Mouse (Mus musculus) lung, postnatal 4 days (tissue): Measurements from ENCODE around the gene Slc30a2.
"Not testable (repeated sequence)": the region's sequence is repeated elsewhere in the genome, so short reads cannot be mapped to it uniquely, and the experiment has no call there.

ENCODE experiments used
- DNase-seq, 2 experiments: peaks; one replicate each; pipeline ENCODE4 v3.0.0; 2021

Slc30a2 gene

DNA sequence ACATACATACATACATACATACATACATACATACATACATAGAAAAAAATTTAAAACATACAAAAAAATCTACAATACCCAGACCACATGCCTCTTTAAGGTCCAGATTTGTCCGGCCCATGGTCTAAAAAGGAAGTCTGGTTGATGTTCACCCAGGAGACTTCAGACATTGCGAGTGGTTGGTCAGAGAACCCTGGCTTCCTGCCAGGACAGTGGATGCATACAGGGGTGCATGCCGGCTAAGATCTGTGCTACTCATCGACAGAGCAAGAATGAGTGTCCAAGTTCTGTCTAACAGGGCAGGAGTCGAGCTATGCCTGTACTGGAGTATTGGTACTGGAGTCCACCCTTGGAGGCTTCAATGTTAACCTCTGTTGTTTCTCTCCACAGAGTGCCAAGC is 18.3 kb upstream of the Slc30a2 start:
- DNase-seq: no peak

DNA sequence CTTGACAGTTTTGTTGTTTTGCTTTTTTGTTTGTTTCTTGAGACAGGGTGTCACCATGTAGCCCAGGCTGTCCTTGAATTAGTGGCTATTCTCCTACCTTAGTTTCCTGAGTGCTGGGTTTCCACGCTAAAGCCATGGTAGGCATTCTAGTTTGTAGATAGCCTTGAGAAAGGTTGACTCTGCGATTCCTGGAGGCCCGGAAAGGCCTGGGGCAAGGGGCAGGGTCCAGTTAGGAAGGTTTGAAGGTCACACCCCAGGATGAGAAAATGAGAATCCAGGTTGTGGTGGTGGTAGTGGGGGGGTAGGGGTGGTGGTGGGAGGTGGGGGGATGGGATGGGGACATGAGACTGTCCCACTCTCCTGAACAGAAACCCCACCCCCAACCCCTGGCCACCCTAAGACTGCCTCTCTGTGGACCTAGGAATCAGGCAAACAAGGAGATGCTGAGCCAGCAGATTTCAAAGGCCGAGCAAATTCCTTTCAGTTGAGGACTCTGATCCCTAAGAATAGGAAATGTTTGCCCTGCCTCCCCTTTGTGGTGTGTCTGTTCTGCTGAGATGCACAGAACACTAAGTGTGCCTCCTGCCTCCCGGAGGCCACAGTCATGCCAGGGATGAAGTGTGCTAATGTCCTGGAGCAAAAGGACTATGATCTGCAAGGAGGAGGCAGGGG is 16.0 kb upstream of the Slc30a2 start:
- no peak for DNase-seq

DNA sequence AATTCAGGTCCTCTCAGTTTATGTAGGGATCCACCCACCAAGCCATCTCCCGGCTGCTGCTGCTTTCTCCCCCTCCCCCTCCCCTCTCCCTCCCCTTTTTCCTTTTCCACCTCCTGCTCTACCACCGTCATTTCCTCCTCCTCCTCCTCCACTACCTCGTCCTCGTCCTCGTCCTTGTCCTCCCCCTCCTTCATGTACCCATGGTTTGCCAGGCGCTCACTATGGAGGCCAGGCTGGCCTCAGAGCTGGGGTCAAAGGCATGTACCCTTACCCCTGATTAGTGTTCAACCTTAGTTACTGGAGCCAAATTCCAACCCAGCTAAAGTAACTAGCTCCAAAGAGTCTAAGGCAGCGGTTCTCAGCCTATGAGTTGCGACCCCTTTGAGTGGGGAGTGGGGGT is 14.8 kb upstream of the Slc30a2 start:
- no peak for DNase-seq

DNA sequence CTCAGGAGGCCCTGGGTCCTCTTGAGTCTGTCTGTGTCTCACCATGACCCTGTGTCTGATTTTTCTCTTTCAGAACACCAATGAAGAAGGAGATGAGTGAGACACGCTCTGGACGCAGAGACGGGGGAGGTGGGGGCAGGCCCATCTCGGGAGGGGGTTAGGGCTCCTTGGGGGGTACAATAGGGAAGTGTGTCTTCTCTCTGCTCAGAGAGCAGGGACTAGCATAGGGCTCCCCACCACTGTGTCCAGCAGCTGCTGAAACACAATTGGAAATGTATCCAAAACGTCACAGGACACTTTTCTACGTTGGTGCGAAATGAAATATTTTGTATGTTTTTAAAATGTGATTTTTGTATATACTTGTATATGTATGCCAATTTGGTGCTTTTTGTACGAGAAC is 14.1 kb upstream of the Slc30a2 start:
- no peak for DNase-seq

DNA sequence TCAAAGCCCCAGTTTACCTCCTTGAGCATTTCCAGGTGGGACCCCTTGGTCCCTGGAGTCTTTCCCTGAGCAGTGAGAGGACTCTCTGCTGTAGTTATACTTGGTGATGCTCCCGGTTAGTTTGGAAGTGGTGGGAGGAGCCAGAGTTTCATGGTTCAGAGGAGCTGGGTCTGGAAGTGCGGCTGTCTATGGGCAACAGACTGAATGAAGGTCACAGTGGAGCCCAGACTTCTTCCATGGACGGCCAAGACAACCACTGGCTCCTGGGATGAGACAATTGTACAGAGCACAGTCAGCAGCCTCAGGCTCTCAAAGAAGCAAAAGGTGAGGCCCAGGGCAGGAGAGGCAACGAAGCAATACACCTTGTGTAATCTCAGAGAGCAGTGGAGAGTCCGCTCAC is 12.7 kb upstream of the Slc30a2 start:
- no peak for DNase-seq

DNA sequence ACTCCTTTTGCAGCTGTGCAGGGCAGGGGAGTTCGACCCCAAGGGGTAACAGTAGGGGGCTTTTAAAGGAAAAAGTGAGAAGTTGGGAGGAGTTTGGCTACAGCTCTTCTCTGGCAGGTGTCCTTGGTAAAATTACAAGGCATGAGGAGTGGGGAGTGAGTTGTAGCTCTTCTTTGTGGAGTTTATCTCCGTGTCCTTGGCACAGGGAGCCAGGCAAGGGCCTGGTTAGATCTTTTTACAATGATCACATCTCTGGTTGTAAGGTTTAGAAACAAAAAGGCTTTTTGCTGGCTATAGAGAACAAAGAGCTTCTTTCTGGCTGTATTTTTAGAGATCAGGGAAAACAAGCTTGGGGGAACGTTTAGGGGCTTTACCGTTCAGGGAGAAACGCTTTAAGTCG is 1.8 kb upstream of the Slc30a2 start:
- DNase-seq: not testable (repeated sequence)

DNA sequence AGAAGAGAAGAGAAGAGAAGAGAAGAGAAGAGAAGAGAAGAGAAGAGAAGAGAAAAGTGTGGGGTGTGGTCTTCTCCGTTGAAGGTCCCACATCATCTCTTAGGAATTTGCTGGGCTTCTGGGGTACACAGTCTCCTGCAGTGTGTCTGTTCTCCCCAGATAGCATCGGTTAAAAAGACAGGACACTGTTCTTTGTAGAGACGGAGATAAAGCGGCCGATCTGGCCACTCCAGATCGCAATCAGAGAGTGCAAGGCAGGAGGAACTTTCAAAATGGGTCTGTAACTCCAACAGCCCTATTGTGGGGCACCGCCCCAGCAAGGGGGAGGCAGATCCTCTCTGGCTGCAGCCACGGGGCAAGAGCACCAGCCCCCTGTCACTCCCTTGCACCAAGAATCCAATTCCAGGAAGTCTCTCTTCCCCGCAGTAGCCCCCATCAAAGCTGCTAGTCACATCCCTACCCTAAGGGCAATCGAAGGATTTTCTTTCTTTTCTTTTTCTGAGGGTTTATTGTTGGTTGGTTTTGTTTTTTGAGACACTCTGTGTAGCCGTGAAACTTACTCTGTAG is 685 bp upstream of the Slc30a2 start:
- no peak for DNase-seq

DNA sequence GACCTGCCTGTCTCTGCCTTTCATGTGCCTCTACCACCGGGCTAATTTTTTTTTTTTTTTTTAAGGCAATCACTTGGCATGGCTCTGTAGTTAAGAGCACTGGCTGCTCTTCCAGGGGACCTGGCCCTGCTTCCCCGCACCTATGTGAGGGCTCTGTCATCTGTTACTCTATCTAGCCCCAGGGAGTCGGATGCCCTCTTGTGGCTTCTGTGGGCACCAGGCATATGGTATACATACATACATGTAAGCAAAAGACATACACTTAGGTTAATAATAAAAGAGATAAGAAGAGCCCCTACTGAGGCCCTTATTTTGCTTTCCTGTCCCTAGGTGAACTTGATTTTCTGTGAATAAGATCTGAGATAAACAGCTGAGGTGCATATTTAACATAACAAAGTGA is 1.6 kb downstream of the Slc30a2 start:
- no peak for DNase-seq

DNA sequence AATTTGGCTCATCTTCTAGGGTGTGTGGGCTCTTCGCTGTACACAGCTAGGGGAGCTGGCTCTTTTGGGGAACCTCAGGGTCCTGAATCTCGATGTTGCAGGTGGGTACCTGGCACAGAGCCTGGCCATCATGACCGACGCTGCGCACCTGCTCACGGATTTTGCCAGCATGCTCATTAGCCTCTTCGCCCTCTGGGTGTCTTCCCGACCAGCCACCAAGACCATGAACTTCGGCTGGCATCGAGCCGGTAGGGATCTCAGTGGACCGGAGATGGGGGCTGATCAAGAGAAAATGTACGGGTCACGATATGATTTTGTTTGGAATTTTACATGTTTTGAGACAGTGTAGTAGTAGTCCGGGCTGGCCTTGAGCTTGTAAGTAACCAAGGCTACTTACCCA is 2.8 kb downstream of the Slc30a2 start:
- DNase-seq: no peak

DNA sequence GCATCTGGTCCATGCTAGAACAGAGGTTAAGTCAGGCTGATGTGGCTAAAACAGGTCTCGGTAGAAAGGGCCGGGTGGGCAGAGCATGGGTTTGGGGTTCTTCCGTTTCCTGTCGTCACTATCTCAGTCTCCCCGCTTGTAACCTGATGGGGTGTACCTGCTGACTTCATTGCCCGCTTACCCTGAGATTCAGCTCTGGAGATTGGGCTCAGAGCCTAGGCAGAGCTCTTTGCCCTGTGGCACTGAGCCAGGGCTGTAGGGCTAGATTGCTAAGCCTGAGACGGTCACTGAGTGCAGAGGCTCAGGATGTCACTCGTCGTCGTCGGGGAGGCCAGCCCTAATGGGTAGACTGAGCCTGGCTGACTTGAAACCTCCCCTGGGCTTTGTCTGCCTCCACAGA is 5.1 kb downstream of the Slc30a2 start:
- peak; percentile 21 to 52 for DNase-seq

DNA sequence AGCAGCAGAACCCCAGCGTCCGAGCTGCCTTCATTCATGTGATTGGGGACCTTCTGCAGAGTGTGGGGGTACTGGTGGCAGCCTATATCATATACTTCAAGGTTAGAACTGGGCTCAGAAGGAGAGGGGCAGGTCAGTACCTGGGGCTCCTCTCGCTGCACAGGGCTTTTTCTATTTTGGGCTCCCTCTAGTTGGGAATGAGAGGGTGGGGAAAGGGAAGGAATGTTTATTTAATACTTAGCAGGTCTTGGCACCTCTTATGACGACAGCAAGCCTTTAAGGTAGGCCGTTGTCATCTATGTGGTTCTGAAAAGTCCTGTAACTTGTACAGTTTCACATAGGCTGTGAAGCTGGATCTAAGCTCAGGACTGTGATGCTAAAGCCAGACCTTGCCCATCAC is 5.6 kb downstream of the Slc30a2 start:
- no peak for DNase-seq

DNA sequence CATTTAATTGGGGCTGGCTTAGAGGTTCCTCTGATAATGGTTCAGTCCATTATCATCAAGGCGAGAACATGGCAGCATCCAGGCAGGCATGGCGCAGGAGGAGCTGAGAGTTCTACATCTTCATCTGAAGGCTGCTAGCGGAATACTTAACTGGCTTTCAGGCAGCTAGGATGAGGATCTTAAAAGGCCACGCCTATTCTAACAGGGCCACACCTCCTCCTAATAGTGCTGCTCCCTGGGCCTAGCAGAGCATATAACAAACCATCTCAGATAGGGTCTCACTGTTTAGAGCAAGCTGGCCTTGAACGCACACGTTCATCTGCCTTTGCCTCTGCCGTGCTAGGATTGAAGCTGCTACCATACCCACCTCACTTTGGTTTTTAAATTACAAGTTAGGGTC is 6.8 kb downstream of the Slc30a2 start:
- no peak for DNase-seq

DNA sequence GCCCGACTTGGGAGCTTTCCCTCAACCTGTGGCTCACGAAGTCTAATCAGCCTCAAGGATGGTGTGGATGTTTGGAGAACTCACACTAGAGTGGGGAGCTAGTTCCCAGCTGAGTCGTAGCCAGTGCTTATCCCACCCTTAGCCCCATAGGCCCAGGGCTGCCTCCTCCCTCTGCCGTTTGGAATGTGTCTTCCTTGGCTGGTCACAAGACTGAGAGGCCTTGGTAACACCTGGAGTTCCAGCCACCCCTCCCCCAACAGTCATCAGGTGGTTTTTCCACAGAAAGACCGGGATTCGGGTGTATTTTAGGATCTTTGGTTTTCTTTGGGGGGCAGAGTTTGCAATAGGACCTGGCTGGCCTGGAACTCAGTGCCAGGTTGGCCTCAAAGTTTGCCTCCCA is 7.7 kb downstream of the Slc30a2 start:
- no peak for DNase-seq

DNA sequence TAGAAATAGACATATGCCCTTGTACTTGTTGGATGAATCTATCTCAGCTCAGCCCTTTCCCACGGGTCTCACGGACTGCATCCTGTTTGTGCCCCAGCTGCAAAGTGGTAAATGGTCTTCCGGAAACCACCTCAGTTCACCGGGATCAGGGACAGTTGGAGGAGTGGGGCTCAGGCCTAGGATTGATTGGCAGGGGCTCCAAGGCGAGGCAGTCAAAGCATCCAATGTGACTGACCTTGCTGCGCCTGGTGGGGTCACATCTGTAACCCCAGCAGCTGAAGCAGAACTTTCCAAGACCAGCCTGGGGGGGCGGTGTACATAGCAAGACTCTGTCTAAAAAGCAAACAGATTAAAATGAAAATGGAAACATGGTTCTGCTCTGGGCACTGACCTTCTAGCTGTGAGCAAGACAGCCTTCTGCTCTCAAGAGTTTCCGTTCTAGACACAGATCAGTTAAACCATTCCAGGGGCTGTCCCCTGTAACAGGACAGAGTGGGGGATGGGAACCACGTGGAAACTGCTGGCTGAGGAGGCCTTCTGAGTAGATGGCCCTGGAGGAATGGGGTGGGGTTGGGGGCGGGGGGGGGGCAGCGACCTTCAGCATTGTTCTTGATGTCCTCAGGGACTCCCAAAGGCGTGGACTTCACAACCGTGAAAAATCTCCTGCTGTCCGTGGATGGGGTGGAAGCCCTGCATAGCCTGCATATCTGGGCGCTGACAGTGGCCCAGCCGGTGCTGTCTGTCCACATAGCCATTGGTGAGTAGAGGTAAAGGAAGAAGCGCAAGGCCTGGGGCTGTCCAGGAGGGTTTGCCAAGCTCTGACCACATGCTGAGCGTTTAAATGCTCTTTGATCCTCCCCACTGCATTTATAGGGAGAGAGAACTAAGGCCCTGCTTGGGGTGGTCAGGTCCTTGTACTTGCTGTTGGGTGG is 8.6 kb downstream of the Slc30a2 start:
- no peak for DNase-seq

DNA sequence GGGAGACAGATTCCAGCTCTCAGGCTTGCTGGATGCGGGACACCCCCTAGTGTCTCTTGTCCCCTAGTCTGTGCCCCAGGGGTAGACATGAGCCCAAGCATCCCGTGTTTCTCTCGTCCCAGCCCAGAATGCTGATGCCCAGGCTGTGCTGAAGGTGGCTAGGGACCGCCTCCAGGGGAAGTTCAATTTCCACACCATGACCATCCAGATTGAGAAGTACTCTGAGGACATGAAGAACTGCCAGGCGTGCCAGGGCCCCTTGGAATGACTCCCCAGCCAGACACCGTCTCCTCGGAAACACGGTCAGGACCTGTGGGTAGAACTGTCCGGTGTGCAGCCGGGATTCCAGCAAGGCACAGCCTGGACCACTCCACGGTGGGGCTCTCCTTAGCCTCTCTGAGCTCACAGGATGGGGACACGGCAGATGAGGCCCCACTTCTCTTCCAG is 9.3 kb downstream of the Slc30a2 start:
- DNase-seq: no peak

DNA sequence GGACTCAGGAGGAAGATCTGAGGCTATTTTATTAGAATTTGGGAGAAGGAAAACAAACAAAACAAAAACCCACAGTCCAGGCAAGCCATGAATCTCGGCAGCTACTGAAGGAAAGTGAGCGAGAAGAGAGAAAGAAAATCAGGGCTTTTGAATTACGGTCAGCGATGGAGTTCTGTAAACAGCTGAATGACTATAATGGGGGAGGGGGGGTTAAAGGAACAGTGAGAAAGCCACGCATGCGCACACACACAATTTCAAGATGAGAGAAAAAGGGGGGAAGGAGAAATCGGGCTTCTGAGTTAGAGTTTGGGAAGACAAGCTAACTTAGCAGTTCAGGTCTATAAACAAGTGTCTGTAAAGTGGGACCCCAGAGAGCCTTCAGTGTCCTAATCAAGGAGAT is 9.9 kb downstream of the Slc30a2 start:
- no peak for DNase-seq

DNA sequence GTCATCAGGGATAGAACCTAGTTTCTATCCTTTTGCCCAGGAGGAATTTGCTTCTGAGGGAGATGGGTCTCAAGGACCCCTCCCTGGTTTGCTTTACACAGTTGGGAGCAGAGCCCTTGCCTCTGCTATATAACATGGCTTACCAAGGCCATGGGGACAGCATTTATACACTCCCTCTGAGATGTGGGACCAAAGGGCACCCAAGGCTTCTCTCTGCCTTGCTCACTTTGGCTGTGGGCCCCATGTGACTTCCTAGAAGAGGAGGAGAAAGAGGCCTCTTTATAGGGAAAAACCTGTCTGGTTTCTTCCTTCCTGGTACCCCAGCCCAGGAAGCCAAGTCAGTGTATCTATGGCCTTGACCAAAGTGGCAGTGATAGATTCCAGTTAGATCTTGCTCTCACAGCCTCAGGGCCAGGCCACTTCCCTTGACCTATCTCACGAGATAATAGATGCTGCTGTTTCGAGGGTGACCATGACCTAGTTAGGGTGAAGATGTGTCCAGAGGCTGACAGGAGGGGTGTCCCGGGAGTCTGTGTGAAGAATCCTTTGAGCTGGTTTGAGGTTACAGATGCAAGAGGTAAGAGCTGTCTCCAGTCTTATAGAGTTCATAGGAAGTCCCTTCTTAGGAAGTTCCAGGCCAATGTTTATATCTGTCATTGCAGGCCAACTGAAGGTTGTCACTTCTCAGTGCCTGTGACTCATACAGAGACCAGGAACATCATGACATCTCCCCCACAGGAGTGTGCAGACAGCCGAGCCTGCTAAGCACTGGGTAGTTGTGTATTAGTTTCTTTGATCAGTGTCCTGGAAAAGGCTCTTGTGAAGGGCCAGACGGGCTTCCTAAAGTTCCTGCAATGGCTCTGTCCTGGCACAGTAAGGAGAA is 10.8 kb downstream of the Slc30a2 start:
- no peak for DNase-seq

DNA sequence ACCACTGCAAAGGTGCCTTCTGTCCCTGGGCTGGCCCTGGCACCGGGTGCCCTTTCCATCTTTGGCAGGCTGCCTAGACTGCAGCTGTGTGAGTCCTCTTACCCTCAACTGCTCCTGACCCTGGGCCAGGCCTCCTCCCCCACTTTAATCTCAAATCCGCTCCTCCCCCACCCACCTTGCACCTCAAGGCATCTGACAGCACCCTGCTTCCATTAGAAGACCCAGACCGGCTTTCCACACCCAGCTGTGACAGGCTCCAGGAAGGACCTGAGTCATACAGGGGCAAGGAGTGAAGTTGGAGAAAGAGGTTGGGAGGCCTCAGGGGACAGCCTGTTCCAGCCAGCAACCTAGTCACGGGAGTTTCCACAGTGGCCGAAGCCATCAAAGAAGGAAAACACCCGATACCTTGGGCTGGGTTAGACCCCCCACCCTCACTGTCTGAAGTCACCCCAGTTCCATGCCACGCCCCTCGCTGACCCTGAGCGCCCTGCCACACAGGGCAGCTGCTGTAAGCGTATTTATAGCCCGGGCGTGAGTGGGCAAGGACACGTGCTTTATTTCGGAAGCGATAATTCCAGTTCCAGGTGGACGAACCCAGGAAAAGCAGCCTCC is 13.0 kb downstream of the Slc30a2 start:
- DNase-seq: peak; percentile 60 to 75

DNA sequence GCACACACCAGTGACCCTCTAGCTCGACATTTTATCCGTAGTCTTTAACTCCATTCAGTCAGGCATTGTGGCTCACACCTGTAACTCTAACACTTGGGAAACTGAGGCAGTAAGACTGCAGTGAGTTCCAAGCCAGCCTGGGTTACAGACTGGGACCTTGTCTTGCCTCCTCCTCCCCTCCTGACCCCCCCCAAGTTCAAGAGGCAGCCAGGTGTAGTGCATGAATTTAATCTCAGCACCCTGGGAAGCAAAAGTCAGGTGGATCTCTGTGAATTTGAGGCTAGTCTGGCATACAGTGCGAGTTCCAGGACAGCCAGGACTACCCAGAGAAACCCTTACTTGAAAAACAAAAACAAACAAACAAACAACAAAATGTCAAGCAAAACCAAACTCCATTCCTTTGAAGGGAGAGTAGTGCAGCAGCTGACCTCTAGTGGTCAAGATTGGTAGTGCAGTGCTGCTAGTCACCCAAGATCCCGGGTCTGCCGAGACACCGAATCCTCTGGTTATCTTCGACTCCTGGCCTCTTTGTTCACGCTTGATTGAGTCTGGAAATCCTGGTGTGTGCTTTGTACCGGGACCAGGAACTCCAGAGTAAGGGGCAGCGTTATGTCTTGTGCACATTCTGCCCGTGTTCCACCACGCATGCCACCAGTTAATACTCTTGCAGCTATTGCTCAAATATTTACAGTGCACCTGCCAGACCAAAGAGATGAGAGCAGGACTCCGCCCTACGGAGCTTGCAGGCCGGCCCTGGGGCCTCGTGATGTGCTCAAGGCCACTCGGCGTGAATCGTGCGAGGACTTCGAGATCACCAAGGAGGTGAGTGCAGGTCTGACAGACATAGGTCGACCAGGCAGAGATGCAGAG is 13.8 kb downstream of the Slc30a2 start:
- peak; percentile 75 to 80 for DNase-seq

DNA sequence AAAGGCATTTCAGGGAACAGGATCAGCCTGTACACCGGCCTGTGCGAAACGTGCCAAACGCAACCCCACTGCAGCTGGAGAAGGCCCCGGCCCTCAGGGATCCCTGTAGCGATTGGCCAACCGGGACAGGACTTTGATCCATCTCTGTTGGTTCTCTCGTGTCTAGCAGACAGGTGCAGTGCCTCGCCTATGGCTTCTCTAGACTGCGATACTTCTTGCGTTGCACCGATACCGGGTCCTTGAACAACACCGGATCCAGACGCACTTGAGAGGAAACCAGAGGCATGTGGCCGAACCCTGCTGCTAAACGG is 14.4 kb downstream of the Slc30a2 start:
- no peak for DNase-seq

DNA sequence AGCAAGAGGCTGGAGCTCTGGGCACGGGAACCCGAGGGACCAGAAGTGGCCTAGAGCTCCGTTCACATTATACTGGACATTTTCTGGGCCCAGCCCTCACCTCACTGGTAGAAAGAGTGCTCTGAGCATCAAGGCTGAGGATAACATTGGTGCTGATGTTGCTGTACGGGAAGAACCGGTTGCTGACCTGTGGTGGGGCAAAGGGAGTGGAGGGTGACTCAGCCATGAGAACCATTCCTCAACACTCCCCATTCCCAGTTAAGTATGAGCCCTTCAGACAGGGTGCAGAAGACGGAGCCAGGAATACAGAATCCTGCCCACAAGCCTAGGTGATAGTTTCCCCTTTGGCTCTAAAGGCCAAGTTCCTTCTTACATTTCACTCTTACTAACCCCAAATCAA is 16.7 kb downstream of the Slc30a2 start:
- DNase-seq: no peak

DNA sequence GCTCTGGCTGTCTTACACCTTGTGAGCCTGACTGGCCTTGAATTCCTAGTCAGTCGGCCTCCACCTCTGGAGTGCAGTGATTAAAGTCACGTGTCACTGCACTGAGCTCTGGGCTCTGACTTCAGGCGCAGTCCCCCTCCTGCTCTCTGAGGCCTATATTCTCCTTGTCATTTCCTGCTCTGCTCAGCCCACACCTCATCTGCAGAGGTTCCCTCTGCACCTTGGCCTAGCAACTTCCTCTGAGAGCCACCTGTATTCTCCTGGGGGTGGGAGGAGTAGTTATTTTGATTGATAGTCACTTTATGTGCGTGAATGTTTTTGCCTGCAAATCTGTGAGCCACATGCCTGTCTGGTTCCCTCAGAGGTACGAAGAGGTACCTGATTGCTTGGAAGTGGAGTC is 18.2 kb downstream of the Slc30a2 start:
- DNase-seq: no peak
